Mouse (Mus musculus) spleen, adult 2 months (tissue): Measurements from ENCODE around the gene Krt31.

ENCODE experiments used
- CTCF ChIP-seq: fragments of 200-500 bp; IDR thresholded peaks from 2 replicates; pipeline ENCODE4 v1.5.1; 2011; ENCODE audit warnings: mild to moderate bottlenecking, inconsistent platforms; ENCODE audit not compliant: insufficient read depth, insufficient read length, insufficient replicate concordance; ENCODE audit errors: extremely low read depth
- POLR2A ChIP-seq: fragments of 200-500 bp; IDR thresholded peaks from 2 replicates; pipeline ENCODE4 v1.6.1; 2011; ENCODE audit warnings: low read depth, low read length, inconsistent platforms

GRCm38 (mm10) chr11:100050451-100050850 lies at the start of gene Krt31:
- no peak for TF ChIP-seq CTCF
- no peak for TF ChIP-seq POLR2A
